Mouse (Mus musculus) lung, adult 2 months (tissue): ENCODE data around the gene Memo1.

Experiments
- CTCF ChIP-seq: fragments of 200-500 bp; IDR thresholded peaks from 2 replicates; pipeline ENCODE4 v1.5.1; 2011; ENCODE audit warnings: mild to moderate bottlenecking, low read length, control low read depth; ENCODE audit not compliant: insufficient read depth
- POLR2A ChIP-seq: fragments of 200-500 bp; IDR thresholded peaks from 2 replicates; pipeline ENCODE4 v1.6.1; 2011; ENCODE audit warnings: low read depth, mild to moderate bottlenecking, control low read depth, low read length, borderline replicate concordance; ENCODE audit errors: extremely low read depth

DNA sequence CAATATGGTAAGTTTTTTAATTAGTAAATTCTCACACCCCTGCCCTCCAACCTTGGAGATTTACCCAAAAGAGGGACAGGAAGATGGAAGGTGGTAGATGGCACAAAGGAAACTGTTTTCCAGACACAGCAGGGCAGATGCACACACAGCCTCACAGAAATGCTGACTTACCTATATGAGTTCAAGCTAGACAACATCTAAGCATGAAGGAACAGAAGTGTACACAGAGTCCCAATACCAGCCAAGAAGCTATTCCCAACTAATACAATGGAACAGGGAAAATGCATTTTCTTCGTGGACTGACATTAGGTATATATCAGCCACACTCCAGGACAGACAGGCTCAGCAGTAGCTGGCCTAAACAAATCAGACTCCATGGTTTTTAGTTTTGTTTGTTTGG, 122.5 kb downstream of the Memo1 start:
- no peak for TF ChIP-seq CTCF
- no peak for TF ChIP-seq POLR2A
